Mouse (Mus musculus) lung, postnatal 0 days (tissue): Measurements from ENCODE around the gene Il25.

Experiments used
- CTCF ChIP-seq: IDR thresholded peaks from 2 replicates; pipeline ENCODE4 v1.5.1; 2016; ENCODE audit warnings: antibody characterized with exemption, mild to moderate bottlenecking
- EP300 ChIP-seq: IDR thresholded peaks from 2 replicates; pipeline ENCODE4 v1.6.1; 2016; ENCODE audit warnings: antibody characterized with exemption, mild to moderate bottlenecking, control low read depth

DNA sequence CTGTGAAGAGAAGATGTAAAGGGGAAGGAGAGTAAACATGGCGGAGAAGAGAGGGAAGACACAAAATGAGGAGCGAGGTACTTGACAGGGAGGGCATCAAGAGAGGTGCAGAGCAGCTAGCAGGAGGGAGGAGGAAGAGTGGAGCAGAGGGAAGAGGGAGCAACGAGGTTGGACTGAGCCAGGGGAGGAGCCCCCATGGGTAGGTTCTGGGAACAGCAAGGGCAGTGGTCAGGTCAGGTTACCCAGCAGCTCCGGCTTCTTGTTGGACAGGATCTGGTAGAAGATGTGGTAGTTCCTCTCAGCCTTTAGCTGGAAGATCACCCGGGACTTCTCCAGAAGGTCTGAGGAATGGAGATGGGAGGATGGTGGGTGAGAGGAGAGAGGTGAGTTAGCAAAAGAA is 29.0 kb downstream of the Il25 start:
- TF ChIP-seq CTCF (no peak), EP300 (no peak)
